Mouse (Mus musculus): ENCODE measurements at regions not wholly inside any gene's neighbourhood (a gene's known extent, or its start where the extent isn't known, plus 50 kb on each side); places are given as distances from the start of the nearest gene placed in this dataset.

GRCm38 (mm10) chr3:52572514-52573485, 304.7 kb downstream of the Foxo1 start:
- no peak overlapping the region for H3K9ac ChIP-seq (ENCODE audit: low read length)
- WGBS: 72% methylated on average over 11 of the region's 11 CpGs
- no peak overlapping the region for H3K27ac ChIP-seq (ENCODE audit: low read length)
- peaks cover 6% of the 10 kb centered on the region for H3K27me3 ChIP-seq (ENCODE audit: control insufficient read depth, insufficient read depth, low read length)
- no peaks in the 10 kb centered on the region; the same call in 1 of the 2 replicates for H3K9me3 ChIP-seq (replicated peaks; ENCODE audit: control insufficient read depth, low read length)
- no peak overlapping the region for H3K4me3 ChIP-seq (ENCODE audit: low read length)
- no peaks in the 10 kb centered on the region for H3K36me3 ChIP-seq (ENCODE audit: control insufficient read depth, insufficient read depth)
- no peak for ATAC-seq (replicated peaks; ENCODE audit: extremely low read depth, insufficient read depth, low FRiP score)
- H3K4me2 ChIP-seq (ENCODE audit: low read depth, low read length): no peak overlapping the region
- H3K4me1 ChIP-seq (ENCODE audit: control insufficient read depth, insufficient read depth, low read length): no peaks in the 10 kb centered on the region; the same call in 1 of the 2 replicates

GRCm38 (mm10) chr3:52567606-52568372, 299.7 kb downstream of the Foxo1 start:
- 70% methylated on average over 9 of the region's 9 CpGs for WGBS

GRCm38 (mm10) chr3:52563595-52563994, 295.5 kb downstream of the Foxo1 start:
- Histone ChIP-seq H3K27me3 (ENCODE audit: control insufficient read depth, insufficient read depth, low read length) (no peaks in the 10 kb centered on the region), H3K4me1 (ENCODE audit: control insufficient read depth, insufficient read depth, low read length) (no peaks in the 10 kb centered on the region), H3K36me3 (ENCODE audit: control insufficient read depth, insufficient read depth) (no peaks in the 10 kb centered on the region), H3K27ac (ENCODE audit: low read length) (no peak overlapping the region), H3K9me3 (replicated peaks; ENCODE audit: control insufficient read depth, low read length) (no peaks in the 10 kb centered on the region), H3K4me2 (ENCODE audit: low read depth, low read length) (no peak overlapping the region), H3K9ac (ENCODE audit: low read length) (no peak overlapping the region), H3K4me3 (ENCODE audit: low read length) (no peak overlapping the region)
- WGBS: 64% methylated on average over 5 of the region's 5 CpGs
- no peak for ATAC-seq (replicated peaks; ENCODE audit: extremely low read depth, insufficient read depth, low FRiP score)

More at GRCm38 (mm10) chr3:52567606-52568372, 299.7 kb downstream of the Foxo1 start:
- ATAC-seq (replicated peaks; ENCODE audit: extremely low read depth, insufficient read depth, low FRiP score): no peak
- Histone ChIP-seq H3K27me3 (ENCODE audit: control insufficient read depth, insufficient read depth, low read length) (peaks cover 6% of the 10 kb centered on the region), H3K27ac (ENCODE audit: low read length) (no peak overlapping the region), H3K36me3 (ENCODE audit: control insufficient read depth, insufficient read depth) (no peaks in the 10 kb centered on the region), H3K9me3 (replicated peaks; ENCODE audit: control insufficient read depth, low read length) (no peaks in the 10 kb centered on the region), H3K4me3 (ENCODE audit: low read length) (no peak overlapping the region), H3K9ac (ENCODE audit: low read length) (no peak overlapping the region), H3K4me2 (ENCODE audit: low read depth, low read length) (no peak overlapping the region), H3K4me1 (ENCODE audit: control insufficient read depth, insufficient read depth, low read length) (no peaks in the 10 kb centered on the region)

GRCm38 (mm10) chr3:52562816-52563215, 294.7 kb downstream of the Foxo1 start:
- Histone ChIP-seq H3K4me3 (ENCODE audit: low read length) (no peak overlapping the region), H3K27me3 (ENCODE audit: control insufficient read depth, insufficient read depth, low read length) (no peaks in the 10 kb centered on the region), H3K36me3 (ENCODE audit: control insufficient read depth, insufficient read depth) (no peaks in the 10 kb centered on the region), H3K4me2 (ENCODE audit: low read depth, low read length) (no peak overlapping the region), H3K9ac (ENCODE audit: low read length) (no peak overlapping the region), H3K27ac (ENCODE audit: low read length) (no peak overlapping the region), H3K9me3 (replicated peaks; ENCODE audit: control insufficient read depth, low read length) (no peaks in the 10 kb centered on the region), H3K4me1 (ENCODE audit: control insufficient read depth, insufficient read depth, low read length) (no peaks in the 10 kb centered on the region)
- ATAC-seq (replicated peaks; ENCODE audit: extremely low read depth, insufficient read depth, low FRiP score): no peak
- 68% methylated on average over 5 of the region's 5 CpGs for WGBS

- Histone ChIP-seq H3K4me1 (ENCODE audit: control insufficient read depth, insufficient read depth, low read length) (no peaks in the 10 kb centered on the region), H3K4me3 (ENCODE audit: low read length) (no peak overlapping the region), H3K9me3 (replicated peaks; ENCODE audit: control insufficient read depth, low read length) (no peaks in the 10 kb centered on the region), H3K27ac (ENCODE audit: low read length) (no peak overlapping the region), H3K27me3 (ENCODE audit: control insufficient read depth, insufficient read depth, low read length) (no peaks in the 10 kb centered on the region), H3K36me3 (ENCODE audit: control insufficient read depth, insufficient read depth) (no peaks in the 10 kb centered on the region), H3K4me2 (ENCODE audit: low read depth, low read length) (no peak overlapping the region), H3K9ac (ENCODE audit: low read length) (no peak overlapping the region)
- ATAC-seq (replicated peaks; ENCODE audit: extremely low read depth, insufficient read depth, low FRiP score): no peak
- 73% methylated on average over 10 of the region's 10 CpGs for WGBS
These were observed 291.3 kb downstream of the Foxo1 start for GRCm38 (mm10) chr3:52559481-52559880.

GRCm38 (mm10) chr3:52558765-52559164, 290.6 kb downstream of the Foxo1 start:
- Histone ChIP-seq H3K4me1 (ENCODE audit: control insufficient read depth, insufficient read depth, low read length) (no peaks in the 10 kb centered on the region), H3K4me2 (ENCODE audit: low read depth, low read length) (no peak overlapping the region), H3K36me3 (ENCODE audit: control insufficient read depth, insufficient read depth) (no peaks in the 10 kb centered on the region), H3K9me3 (replicated peaks; ENCODE audit: control insufficient read depth, low read length) (no peaks in the 10 kb centered on the region), H3K27me3 (ENCODE audit: control insufficient read depth, insufficient read depth, low read length) (no peaks in the 10 kb centered on the region), H3K4me3 (ENCODE audit: low read length) (no peak overlapping the region), H3K27ac (ENCODE audit: low read length) (no peak overlapping the region), H3K9ac (ENCODE audit: low read length) (no peak overlapping the region)
- ATAC-seq (replicated peaks; ENCODE audit: extremely low read depth, insufficient read depth, low FRiP score): no peak
- WGBS: 87% methylated on average over 6 of the region's 6 CpGs

- ATAC-seq (replicated peaks; ENCODE audit: extremely low read depth, insufficient read depth, low FRiP score): no peak
- Histone ChIP-seq H3K4me3 (ENCODE audit: low read length) (no peak overlapping the region), H3K27ac (ENCODE audit: low read length) (no peak overlapping the region), H3K4me1 (ENCODE audit: control insufficient read depth, insufficient read depth, low read length) (no peaks in the 10 kb centered on the region), H3K9me3 (replicated peaks; ENCODE audit: control insufficient read depth, low read length) (no peaks in the 10 kb centered on the region), H3K9ac (ENCODE audit: low read length) (no peak overlapping the region), H3K27me3 (ENCODE audit: control insufficient read depth, insufficient read depth, low read length) (no peaks in the 10 kb centered on the region), H3K36me3 (ENCODE audit: control insufficient read depth, insufficient read depth) (no peaks in the 10 kb centered on the region), H3K4me2 (ENCODE audit: low read depth, low read length) (no peak overlapping the region)
- 73% methylated on average over 4 of the region's 4 CpGs for WGBS
These were observed 289.2 kb downstream of the Foxo1 start for GRCm38 (mm10) chr3:52557296-52557695.

GRCm38 (mm10) chr3:52555038-52555437, 286.9 kb downstream of the Foxo1 start:
- no peaks in the 10 kb centered on the region for H3K27me3 ChIP-seq (ENCODE audit: control insufficient read depth, insufficient read depth, low read length)
- 56% methylated on average over 6 of the region's 6 CpGs for WGBS

GRCm38 (mm10) chr3:52554490-52554889, 286.4 kb downstream of the Foxo1 start:
- ATAC-seq (replicated peaks; ENCODE audit: extremely low read depth, insufficient read depth, low FRiP score): no peak
- H3K4me3 ChIP-seq (ENCODE audit: low read length): no peak overlapping the region
- no peaks in the 10 kb centered on the region for H3K36me3 ChIP-seq (ENCODE audit: control insufficient read depth, insufficient read depth)
- no peak overlapping the region for H3K27ac ChIP-seq (ENCODE audit: low read length)
- peaks cover 4% of the 10 kb centered on the region for H3K27me3 ChIP-seq (ENCODE audit: control insufficient read depth, insufficient read depth, low read length)
- H3K4me2 ChIP-seq (ENCODE audit: low read depth, low read length): no peak overlapping the region
- 71% methylated on average over 1 of the region's 1 CpGs for WGBS
- no peaks in the 10 kb centered on the region for H3K9me3 ChIP-seq (replicated peaks; ENCODE audit: control insufficient read depth, low read length)
- H3K9ac ChIP-seq (ENCODE audit: low read length): no peak overlapping the region
- no peaks in the 10 kb centered on the region for H3K4me1 ChIP-seq (ENCODE audit: control insufficient read depth, insufficient read depth, low read length)

More at GRCm38 (mm10) chr3:52555038-52555437, 286.9 kb downstream of the Foxo1 start:
- no peak overlapping the region for H3K4me3 ChIP-seq (ENCODE audit: low read length)
- no peaks in the 10 kb centered on the region for H3K36me3 ChIP-seq (ENCODE audit: control insufficient read depth, insufficient read depth)
- H3K27ac ChIP-seq (ENCODE audit: low read length): no peak overlapping the region
- H3K9me3 ChIP-seq (replicated peaks; ENCODE audit: control insufficient read depth, low read length): no peaks in the 10 kb centered on the region
- no peak for ATAC-seq (replicated peaks; ENCODE audit: extremely low read depth, insufficient read depth, low FRiP score)
- no peaks in the 10 kb centered on the region for H3K4me1 ChIP-seq (ENCODE audit: control insufficient read depth, insufficient read depth, low read length)
- H3K9ac ChIP-seq (ENCODE audit: low read length): no peak overlapping the region
- no peak overlapping the region for H3K4me2 ChIP-seq (ENCODE audit: low read depth, low read length)

All from heart, embryonic 16.5 days (tissue).